In the genomic region with DNA sequence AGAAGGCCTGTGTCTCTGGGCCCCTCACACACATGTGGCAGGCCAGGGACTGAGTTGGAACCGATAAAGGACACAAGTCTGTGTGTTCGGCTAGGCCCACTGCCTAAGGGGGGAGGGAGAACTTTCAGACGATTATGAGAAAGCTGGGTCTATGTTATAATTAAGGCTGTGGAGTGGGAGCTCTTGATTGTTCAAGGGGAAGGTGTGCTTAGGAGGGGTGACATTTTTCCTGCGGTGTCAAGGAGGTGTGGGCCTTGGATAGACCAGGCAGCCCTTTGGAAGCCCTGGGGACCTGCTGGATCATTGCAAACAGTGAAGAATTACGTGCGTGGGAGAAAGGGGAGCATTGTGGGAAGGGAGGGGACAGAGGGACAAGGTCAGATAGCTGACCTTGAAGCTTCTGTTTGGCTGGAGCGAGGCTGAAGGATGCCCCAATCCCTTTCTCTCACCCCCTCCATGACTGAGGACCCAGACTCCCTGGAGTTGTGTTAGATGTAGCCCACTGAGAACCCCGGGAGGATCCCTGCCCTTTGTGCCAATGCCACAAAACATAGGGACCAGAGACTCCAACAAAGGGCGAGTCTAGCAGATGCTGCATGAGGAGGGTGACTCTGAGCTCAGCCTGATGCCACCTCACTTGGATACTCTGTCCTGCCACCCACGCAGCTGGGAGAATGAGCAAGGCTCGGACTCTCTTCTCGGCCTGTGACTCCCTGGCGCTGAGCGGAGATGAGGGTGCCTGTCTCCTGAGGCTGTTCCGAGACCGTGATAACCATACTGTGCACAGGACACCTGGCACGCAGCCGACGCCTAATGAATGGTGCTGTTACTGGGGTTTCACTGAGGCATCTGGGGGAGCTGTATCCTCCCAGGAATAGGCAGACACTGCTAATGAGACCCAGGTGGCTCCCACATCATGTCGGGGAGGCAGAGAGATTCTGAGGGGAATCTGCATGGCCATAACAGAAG, we compare ENCODE assay signal across 8 mouse cellular contexts. TPM values are rescaled to one million over a fixed set of nuclear protein-coding genes. Genes with fewer than 3 reads are reported as not detected.
DNase-seq lines count a peak whose midpoint lies in the region; ATAC-seq and TF ChIP-seq lines count a peak whose summit lies in the region.

No protein-coding gene starts in this region.

- WGBS in intestine, embryonic 14.5 days: 70% methylated on average over 20 of the region's 20 CpGs
- 80% methylated on average over 20 of the region's 20 CpGs for WGBS in intestine, postnatal 0 days

- no peaks in the 10 kb centered on the region for H3K27me3 ChIP-seq in intestine, embryonic 14.5 days (replicated peaks; ENCODE audit: control insufficient read depth, insufficient read depth, low read length)
- H3K27me3 ChIP-seq in intestine, postnatal 0 days (replicated peaks; ENCODE audit: control insufficient read depth, insufficient read depth, low read length): no peaks in the 10 kb centered on the region; the same call in 1 of the 2 replicates

- ATAC-seq in intestine, embryonic 14.5 days (replicated peaks; ENCODE audit: low FRiP score, low TSS enrichment, low read depth): no peak
- ATAC-seq in intestine, postnatal 0 days: no peak
- ATAC-seq in megakaryocyte-erythroid progenitor cell, adult 5-6 weeks (replicated peaks; ENCODE audit: low FRiP score, low TSS enrichment, poor library complexity, severe bottlenecking): no peak

- peaks cover 27% of the 10 kb centered on the region for H3K4me1 ChIP-seq in intestine, embryonic 14.5 days (replicated peaks; ENCODE audit: control insufficient read depth, insufficient read depth, low read length)
- no peaks in the 10 kb centered on the region for H3K4me1 ChIP-seq in intestine, postnatal 0 days (replicated peaks; ENCODE audit: control insufficient read depth, insufficient read depth, low read length)

- H3K36me3 ChIP-seq in intestine, embryonic 14.5 days (ENCODE audit: control insufficient read depth, insufficient read depth, low read length): no peaks in the 10 kb centered on the region
- H3K36me3 ChIP-seq in intestine, postnatal 0 days (ENCODE audit: control insufficient read depth, insufficient read depth): no peaks in the 10 kb centered on the region

- no peak overlapping the region for H3K4me2 ChIP-seq in intestine, embryonic 14.5 days (ENCODE audit: low read length)
- H3K4me2 ChIP-seq in intestine, postnatal 0 days (replicated peaks; ENCODE audit: low read depth): no peak overlapping the region

- peak overlapping the region; percentile 35; the same call in 1 of the 2 replicates for H3K27ac ChIP-seq in intestine, embryonic 14.5 days (ENCODE audit: low read depth)
- H3K27ac ChIP-seq in intestine, postnatal 0 days (ENCODE audit: low read depth, low read length): no peak overlapping the region

- no peak overlapping the region for H3K9ac ChIP-seq in intestine, embryonic 14.5 days (ENCODE audit: low read length)
- H3K9ac ChIP-seq in intestine, postnatal 0 days (ENCODE audit: low read depth, low read length): no peak overlapping the region

- no peaks in the 10 kb centered on the region for H3K9me3 ChIP-seq in intestine, embryonic 14.5 days (ENCODE audit: control insufficient read depth, low read length)
- no peaks in the 10 kb centered on the region for H3K9me3 ChIP-seq in intestine, postnatal 0 days (ENCODE audit: control insufficient read depth)

- H3K4me3 ChIP-seq in intestine, embryonic 14.5 days (ENCODE audit: low read depth, low read length): no peak overlapping the region
- H3K4me3 ChIP-seq in intestine, postnatal 0 days (ENCODE audit: low read depth, low read length): no peak overlapping the region

- no peak for DNase-seq in intestine, embryonic 14.5 days (ENCODE audit: low spot score)
- peak; percentile 30 to 35 for DNase-seq in adrenal gland, postnatal 36 days
- DNase-seq in frontal cortex, postnatal 10 days (ENCODE audit: low spot score in 2 of 2): peak; percentile 33 to 44
- peak; percentile 68 to 75 for DNase-seq in left cerebral cortex, adult 9 months (ENCODE audit: low spot score in 2 of 2)
- peak; percentile 55 to 56 for DNase-seq in right cerebral cortex, postnatal 36 days (ENCODE audit: low spot score in 2 of 2)
- DNase-seq in heart, postnatal 4 days: no peak

- TF ChIP-seq CTCF in intestine, postnatal 0 days (IDR thresholded peaks at IDR 0.05; ENCODE audit: low read depth): no peak

RNA-seq across cellular contexts. Expression of gene Faim2, which starts 26.4 kb away (rescaled TPM):
- polyA plus RNA-seq in intestine, embryonic 14.5 days (2014; fragmentation: Nextera tagmentation; extraction: Ambion mirVana): 0.41 and 0.42 TPM in 2 replicates
- 1.5 and 1.6 TPM in 2 replicates for polyA plus RNA-seq in intestine, postnatal 0 days (2015; fragmentation: Nextera tagmentation; extraction: Ambion mirVana)
- total RNA-seq in adrenal gland, postnatal 36 days (2021): 10 to 100 TPM; 17.8 to 23.5 TPM
- not detected for total RNA-seq in heart, postnatal 4 days (2021)
- not detected in 2 replicates for total RNA-seq in megakaryocyte-erythroid progenitor cell, adult 5-6 weeks (2014; fragmentation: Nextera tagmentation)
- not detected in 2 replicates for total RNA-seq in megakaryocyte-erythroid progenitor cell, adult 5-6 weeks (2017)

RNA-seq across cellular contexts. Expression of gene Bcdin3d, which starts 27.0 kb away (rescaled TPM):
- polyA plus RNA-seq in intestine, embryonic 14.5 days (2014; fragmentation: Nextera tagmentation; extraction: Ambion mirVana): 12.4 and 13.7 TPM in 2 replicates
- 12.6 and 13.2 TPM in 2 replicates for polyA plus RNA-seq in intestine, postnatal 0 days (2015; fragmentation: Nextera tagmentation; extraction: Ambion mirVana)
- 1 to 10 TPM; 5.3 to 6.6 TPM for total RNA-seq in adrenal gland, postnatal 36 days (2021)
- 1 to 10 TPM; 4.9 to 5.0 TPM for total RNA-seq in heart, postnatal 4 days (2021)
- total RNA-seq in megakaryocyte-erythroid progenitor cell, adult 5-6 weeks (2014; fragmentation: Nextera tagmentation): 6.5 and 11.4 TPM in 2 replicates
- 5.3 and 6.6 TPM in 2 replicates for total RNA-seq in megakaryocyte-erythroid progenitor cell, adult 5-6 weeks (2017)

RNA-seq across cellular contexts. Expression of gene Nckap5l, which starts 44.0 kb away (rescaled TPM):
- 8.9 and 9.3 TPM in 2 replicates for polyA plus RNA-seq in intestine, embryonic 14.5 days (2014; fragmentation: Nextera tagmentation; extraction: Ambion mirVana)
- 1.8 and 2.1 TPM in 2 replicates for polyA plus RNA-seq in intestine, postnatal 0 days (2015; fragmentation: Nextera tagmentation; extraction: Ambion mirVana)
- 10 to 100 TPM; 30.4 to 36.0 TPM for total RNA-seq in adrenal gland, postnatal 36 days (2021)
- total RNA-seq in heart, postnatal 4 days (2021): 10 to 100 TPM; 20.0 to 23.6 TPM
- total RNA-seq in megakaryocyte-erythroid progenitor cell, adult 5-6 weeks (2014; fragmentation: Nextera tagmentation): 1.6 and 16.0 TPM in 2 replicates
- total RNA-seq in megakaryocyte-erythroid progenitor cell, adult 5-6 weeks (2017): 0.52 and 7.4 TPM in 2 replicates

Comparison
In these comparisons a context has a peak if more than half of its experiments do, and no peak if none do; other contexts are left out.
1. DNase-seq: peak in adrenal gland, postnatal 36 days (2 of 2), frontal cortex, postnatal 10 days (2 of 2), left cerebral cortex, adult 9 months (2 of 2) and right cerebral cortex, postnatal 36 days (2 of 2); none in intestine, embryonic 14.5 days (single experiment) and heart, postnatal 4 days (single experiment).
2. RNA of gene Faim2, which starts 26.4 kb away (total RNA-seq): 17.8 to 23.5 TPM in adrenal gland, postnatal 36 days; not detected in heart, postnatal 4 days and not detected in megakaryocyte-erythroid progenitor cell, adult 5-6 weeks; every median in the first group is over 10 times any median in the second.